23 mouse cellular contexts compared by ENCODE assay signal in genomic region chr2:96573755-96574154, GRCm38 (mm10).
A peak's percentile ranks its signal among the peaks of the same experiment; 100 is the strongest.
DNase-seq lines count a peak whose midpoint lies in the region; ATAC-seq and TF ChIP-seq lines count a peak whose summit lies in the region.
"Had no signal": no experiment of that assay in that cellular context is flagged by ENCODE, and none has a peak within 500 bp of the region (broad histone marks: within the 10 kb centered on the region; RNA-seq: fewer than 3 reads in every experiment).

No protein-coding gene starts in this region.

- intact Hi-C loops in heart, adult 2 months (cut with DNase I), result no loop called here

- no peak overlapping the region for H3K9ac ChIP-seq in CH12.LX (ENCODE audit: insufficient read depth, low read depth)
- H3K9ac ChIP-seq in ES-E14 (ENCODE audit: insufficient read depth, low read depth, low read length, poor library complexity, severe bottlenecking), result no peak overlapping the region
- H3K9ac ChIP-seq in MEL (ENCODE audit: control insufficient read depth, low read depth, low read length, poor library complexity, severe bottlenecking), result no peak overlapping the region
- H3K9ac ChIP-seq in heart, embryonic 11.5 days (ENCODE audit: low read depth, low read length), result no peak overlapping the region
- H3K9ac ChIP-seq in heart, adult 2 months (ENCODE audit: low read depth, low read length), result no peak overlapping the region

- 86% methylated on average over 2 of the region's 2 CpGs for WGBS in heart, embryonic 11.5 days (ENCODE audit: insufficient replicate concordance)
- 69% methylated on average over 2 of the region's 2 CpGs for WGBS in heart, adult 2 months

- DNase-seq in CH12.LX (ENCODE audit: extremely low read depth) (no peak), ES-E14 (ENCODE audit: low read depth, low spot score) (no peak), MEL (ENCODE audit: low read depth, low spot score) (no peak)
- DNase-seq in heart, adult 2 months, result no peak
- DNase-seq in thymus, postnatal 25 days, result no peak
- DNase-seq: adrenal gland, adult 2 months; adrenal gland, adult 8-10 months; adrenal gland, postnatal 10 days; adrenal gland, postnatal 14 days; adrenal gland, postnatal 25 days; adrenal gland, postnatal 36 days; B cell, adult 2 months; cerebellum, adult 11 months; cerebellum, adult 11-12 months; cerebellum, adult 18-20 months; cerebellum, adult 2 months; cerebellum, adult 8-10 months; cerebellum, adult 9-10 months had no signal

- ATAC-seq in heart, embryonic 11.5 days (replicated peaks; ENCODE audit: insufficient number of reproducible peaks, low FRiP score, low TSS enrichment), result no peak
- ATAC-seq: activated CD4-positive, CD25-positive, alpha-beta regulatory T cell, adult 4 months; CD4-positive, CD25-positive, alpha-beta regulatory T cell, adult 4 months; Patski had no signal

- TF ChIP-seq EP300 in CH12.LX (IDR thresholded peaks at IDR 0.05; ENCODE audit: low read length), result no peak
- TF ChIP-seq EP300 in MEL (IDR thresholded peaks at IDR 0.05; ENCODE audit: low read depth in 1 of 2, low read length in 2 of 2), result no peak
- no peak for TF ChIP-seq EP300 in heart, adult 2 months (IDR thresholded peaks at IDR 0.05; ENCODE audit: insufficient read depth, low read depth, low read length)

- no peak overlapping the region for H3K4me2 ChIP-seq in CH12.LX (ENCODE audit: insufficient read depth, low read depth, poor library complexity, severe bottlenecking)
- H3K4me2 ChIP-seq in heart, embryonic 11.5 days, result no peak overlapping the region

- in situ Hi-C loops in CH12.LX (cut with MboI; ENCODE audit: low pct_ligation_motif_present, low pct_unique_long_range_greater_than_20kb, low sequenced_read_pairs) (no loop called here), ES-E14 (cut with MboI; ENCODE audit: low sequenced_read_pairs in 2 of 2, unreplicated experiment in 2 of 2) (no loop called here)

- TF ChIP-seq RAD21 in CH12.LX (IDR thresholded peaks at IDR 0.05; ENCODE audit: low read depth, low read length) (no peak), MEL (IDR thresholded peaks at IDR 0.05; ENCODE audit: low read depth, low read length) (no peak)

- H3K27ac ChIP-seq in CH12.LX (ENCODE audit: insufficient read depth, low read depth) (no peak overlapping the region), ES-E14 (ENCODE audit: insufficient read depth, low read depth, low read length, poor library complexity, severe bottlenecking) (no peak overlapping the region), MEL (ENCODE audit: control insufficient read depth, low read depth, low read length) (no peak overlapping the region)
- H3K27ac ChIP-seq in heart, embryonic 11.5 days (ENCODE audit: low read depth, low read length), result no peak overlapping the region
- H3K27ac ChIP-seq in heart, adult 2 months, result no peak overlapping the region

- H3K79me2 ChIP-seq in CH12.LX (replicated peaks; ENCODE audit: control insufficient read depth, extremely low read depth, insufficient read depth, poor library complexity, severe bottlenecking), result no peaks in the 10 kb centered on the region
- H3K79me2 ChIP-seq in MEL (ENCODE audit: control insufficient read depth, insufficient read depth, low read length, poor library complexity), result no peaks in the 10 kb centered on the region
- H3K79me2 ChIP-seq in heart, adult 2 months (replicated peaks; ENCODE audit: control insufficient read depth, insufficient read depth, low read length), result no peaks in the 10 kb centered on the region

- no peaks in the 10 kb centered on the region for H3K27me3 ChIP-seq in CH12.LX (replicated peaks)
- H3K27me3 ChIP-seq in MEL (ENCODE audit: control insufficient read depth in 1 of 2, insufficient read depth in 2 of 2, low read length in 2 of 2), result no peaks in the 10 kb centered on the region
- no peaks in the 10 kb centered on the region for H3K27me3 ChIP-seq in heart, embryonic 11.5 days (ENCODE audit: control insufficient read depth, insufficient read depth, low read length)
- H3K27me3 ChIP-seq in heart, adult 2 months (ENCODE audit: control insufficient read depth, insufficient read depth, low read length), result no peaks in the 10 kb centered on the region
- H3K27me3 ChIP-seq: Patski had no signal

- H3K4me1 ChIP-seq in CH12.LX (ENCODE audit: control insufficient read depth in 1 of 2, insufficient read depth in 2 of 2) (no peaks in the 10 kb centered on the region), ES-E14 (ENCODE audit: control insufficient read depth in 2 of 2, insufficient read depth in 2 of 2, low read length in 2 of 2, poor library complexity in 1 of 2) (no peaks in the 10 kb centered on the region), MEL (ENCODE audit: control insufficient read depth in 1 of 2, insufficient read depth in 2 of 2, low read length in 2 of 2) (no peaks in the 10 kb centered on the region)
- no peaks in the 10 kb centered on the region for H3K4me1 ChIP-seq in heart, embryonic 11.5 days (ENCODE audit: control insufficient read depth, insufficient read depth, low read length)
- no peaks in the 10 kb centered on the region for H3K4me1 ChIP-seq in heart, adult 2 months (ENCODE audit: control insufficient read depth, insufficient read depth, low read length)

- no peak for TF ChIP-seq CTCF in CH12.LX (conservative IDR thresholded peaks at IDR 0.05 in 1 of 2, IDR thresholded peaks at IDR 0.05 in 1 of 2; ENCODE audit: low read depth in 2 of 2, low read length in 2 of 2)
- TF ChIP-seq CTCF in MEL (IDR thresholded peaks at IDR 0.05 in 2 of 3, conservative IDR thresholded peaks at IDR 0.05 in 1 of 3; ENCODE audit: control insufficient read depth in 1 of 3, insufficient read depth in 1 of 3, low read depth in 2 of 3, low read length in 3 of 3, poor library complexity in 1 of 3, severe bottlenecking in 1 of 3), result no peak
- no peak for TF ChIP-seq CTCF in heart, adult 2 months (IDR thresholded peaks at IDR 0.05)

- dilution Hi-C loops in CH12.LX (cut with MboI; ENCODE audit: extremely low pct_ligation_motif_present, extremely low pct_unique_long_range_greater_than_20kb, low sequenced_read_pairs), result no loop called here

- no peak for TF ChIP-seq POLR2A in CH12.LX (IDR thresholded peaks at IDR 0.05; ENCODE audit: low read depth, low read length)
- TF ChIP-seq POLR2A in MEL (IDR thresholded peaks at IDR 0.05; ENCODE audit: control insufficient read depth in 1 of 2, insufficient read depth in 1 of 2, low read depth in 1 of 2, low read length in 2 of 2, poor library complexity in 1 of 2), result no peak
- no peak for TF ChIP-seq POLR2A in heart, adult 2 months (IDR thresholded peaks at IDR 0.05; ENCODE audit: insufficient read depth, low read depth, low read length)

- H3K9me3 ChIP-seq in CH12.LX (replicated peaks; ENCODE audit: low read length) (peaks cover 13% of the 10 kb centered on the region), ES-E14 (ENCODE audit: control insufficient read depth, insufficient read depth, low read depth, low read length) (no peaks in the 10 kb centered on the region), MEL (replicated peaks; ENCODE audit: insufficient read depth, low read length) (no peaks in the 10 kb centered on the region)
- H3K9me3 ChIP-seq in heart, embryonic 11.5 days (replicated peaks; ENCODE audit: control insufficient read depth, low read length), result no peaks in the 10 kb centered on the region
- H3K9me3 ChIP-seq: G1E had no signal

- no peaks in the 10 kb centered on the region for H3K36me3 ChIP-seq in CH12.LX (replicated peaks in 1 of 2; ENCODE audit: control insufficient read depth in 1 of 2, insufficient read depth in 1 of 2, low read length in 1 of 2)
- no peaks in the 10 kb centered on the region for H3K36me3 ChIP-seq in ES-E14 (ENCODE audit: control insufficient read depth, insufficient read depth, low read length, poor library complexity, severe bottlenecking)
- H3K36me3 ChIP-seq in MEL (ENCODE audit: control insufficient read depth in 1 of 2, insufficient read depth in 2 of 2, low read length in 2 of 2), result no peaks in the 10 kb centered on the region
- no peaks in the 10 kb centered on the region for H3K36me3 ChIP-seq in heart, embryonic 11.5 days (ENCODE audit: control insufficient read depth, insufficient read depth, low read length)
- H3K36me3 ChIP-seq in heart, adult 2 months (ENCODE audit: control insufficient read depth, insufficient read depth, low read length), result no peaks in the 10 kb centered on the region
- H3K36me3 ChIP-seq: G1E had no signal

- H3K4me3 ChIP-seq in CH12.LX (replicated peaks in 1 of 3; ENCODE audit: low read depth in 2 of 3, low read length in 2 of 3, poor library complexity in 1 of 3), result no peak overlapping the region
- H3K4me3 ChIP-seq in ES-E14 (ENCODE audit: insufficient read depth in 1 of 2, low read depth in 1 of 2, low read length in 2 of 2, poor library complexity in 1 of 2, severe bottlenecking in 1 of 2), result no peak overlapping the region
- H3K4me3 ChIP-seq in MEL (ENCODE audit: control insufficient read depth in 1 of 2, insufficient read depth in 1 of 2, low read depth in 2 of 2, low read length in 2 of 2), result no peak overlapping the region
- H3K4me3 ChIP-seq in heart, embryonic 11.5 days (ENCODE audit: low read depth, low read length), result no peak overlapping the region
- H3K4me3 ChIP-seq in heart, adult 2 months, result no peak overlapping the region

TF ChIP-seq in CH12.LX, 34 proteins besides CTCF, POLR2A, EP300 and RAD21:
- no peak for TF ChIP-seq ETS1 (conservative IDR thresholded peaks at IDR 0.05; ENCODE audit: low read depth, low read length)
- peak; percentile 79 for TF ChIP-seq MAFK (IDR thresholded peaks at IDR 0.05; ENCODE audit: insufficient replicate concordance, low read length)

TF ChIP-seq in ES-E14, 5 proteins besides CTCF, POLR2A, EP300 and RAD21:
- TF ChIP-seq MAFK (IDR thresholded peaks at IDR 0.05; ENCODE audit: insufficient read depth, low read depth, low read length), result peak; percentile 90
- TF ChIP-seq ZNF384 (IDR thresholded peaks at IDR 0.05; ENCODE audit: low read depth, low read length), result no peak
TF ChIP-seq in ES-E14: peak in this region for 1.

TF ChIP-seq in MEL, 35 proteins besides CTCF, POLR2A, EP300 and RAD21:
- TF ChIP-seq GABPA (IDR thresholded peaks at IDR 0.05; ENCODE audit: low read depth, low read length) (no peak), MAFK (IDR thresholded peaks at IDR 0.05; ENCODE audit: borderline replicate concordance, low read depth, low read length) (peak; percentile 61; the same call in 1 of the 2 replicates), MAZ (IDR thresholded peaks at IDR 0.05; ENCODE audit: low read depth, low read length) (no peak), TBP (IDR thresholded peaks at IDR 0.05; ENCODE audit: low read depth, low read length) (no peak)
TF ChIP-seq in MEL: peak in this region for 1.

Comparison
In these comparisons a context has a peak if more than half of its experiments do, and no peak if none do; other contexts are left out.
1. Of the 35 proteins assayed by ChIP-seq in both MEL and CH12.LX: peak only in MEL: none; only in CH12.LX: none; in both: MAFK; in neither: 34.